Mouse (Mus musculus) heart, embryonic 12.5 days (tissue): ENCODE measurements around the gene Gm10184. TPM values are rescaled to one million over a fixed set of nuclear protein-coding genes. Genes with fewer than 3 reads are reported as not detected.
"Not testable (repeated sequence)": the region's sequence is repeated elsewhere in the genome, so short reads cannot be mapped to it uniquely, and the experiment has no call there.

Experiments
- ATAC-seq: fragments of 200-750 bp; cut with Nextera tagmentation; 2 replicates; pipeline ENCODE4 v1.8.0; 2017; ENCODE audit warnings: moderate TSS enrichment, moderate library complexity; ENCODE audit not compliant: insufficient number of reproducible peaks, low FRiP score
- H3K27ac ChIP-seq: fragments of 300-500 bp; sonication (generic); 2 replicates; pipeline ENCODE4 v1.5.1; 2016; ENCODE audit warnings: mild to moderate bottlenecking, moderate library complexity; ENCODE audit not compliant: poor library complexity, severe bottlenecking
- H3K27me3 ChIP-seq: fragments of 300-500 bp; sonication (generic); replicated peaks from 2 replicates; pipeline ENCODE4 v1.6.1; 2016; ENCODE audit warnings: mild to moderate bottlenecking, moderate library complexity
- H3K36me3 ChIP-seq: fragments of 300-500 bp; sonication (generic); 2 replicates; pipeline ENCODE4 v1.6.1; 2016; ENCODE audit warnings: mild to moderate bottlenecking, moderate library complexity
- H3K4me1 ChIP-seq: fragments of 300-500 bp; sonication (generic); replicated peaks from 2 replicates; pipeline ENCODE4 v1.6.1; 2016; ENCODE audit warnings: mild to moderate bottlenecking
- H3K4me2 ChIP-seq: fragments of 300-500 bp; sonication (generic); 2 replicates; pipeline ENCODE4 v1.6.1; 2016; ENCODE audit warnings: mild to moderate bottlenecking, moderate library complexity
- H3K4me3 ChIP-seq: fragments of 300-500 bp; sonication (generic); 2 replicates; pipeline ENCODE4 v1.5.1; 2016; ENCODE audit warnings: mild to moderate bottlenecking
- H3K9ac ChIP-seq: fragments of 300-500 bp; sonication (generic); 2 replicates; pipeline ENCODE4 v1.6.1; 2016; ENCODE audit warnings: mild to moderate bottlenecking, moderate library complexity
- H3K9me3 ChIP-seq: fragments of 300-500 bp; sonication (generic); replicated peaks from 2 replicates; pipeline ENCODE4 v1.6.1; 2016; ENCODE audit warnings: mild to moderate bottlenecking, moderate library complexity
- WGBS: fragments of 180-500 bp; shearing (Covaris S2); methylation state at CpG from one replicate; pipeline ENCODE4 v1.1.7; 2016; 5-methylcytosine and 5-hydroxymethylcytosine counted together
- polyA plus RNA-seq: library from polyadenylated mRNA; unstranded; fragments of >200 nt; fragmentation: Nextera tagmentation; extraction: Ambion mirVana; gene quantifications from 2 replicates; pipeline ENCODE4 v1.2.1, GENCODE M21; 2016

Gm10184 gene
- polyA plus RNA-seq: 44.7 and 53.8 TPM in 2 replicates

- 86% methylated on average over 6 of the region's 6 CpGs for WGBS
- no peak for ATAC-seq
These were observed at the start of gene Gm10184 for GRCm38 (mm10) chr17:89910349-89910748. Gene Gm10184, minus strand, starts transcription at chr17:89910449.

GRCm38 (mm10) chr17:89933950-89934349 lies 23.7 kb upstream of the Gm10184 start:
- Histone ChIP-seq H3K9ac (no peak overlapping the region), H3K4me3 (no peak overlapping the region), H3K27ac (no peak overlapping the region), H3K4me2 (no peak overlapping the region), H3K4me1 (no peaks in the 10 kb centered on the region), H3K36me3 (no peaks in the 10 kb centered on the region), H3K27me3 (no peaks in the 10 kb centered on the region), H3K9me3 (no peaks in the 10 kb centered on the region)
- 77% methylated on average over 2 of the region's 2 CpGs for WGBS
- ATAC-seq: no peak

More at GRCm38 (mm10) chr17:89910349-89910748, at the start of gene Gm10184:
- Histone ChIP-seq H3K36me3 (no peaks in the 10 kb centered on the region), H3K9me3 (no peaks in the 10 kb centered on the region), H3K27me3 (no peaks in the 10 kb centered on the region), H3K4me3 (no peak within 1 kb of the TSS), H3K4me1 (no peaks in the 10 kb centered on the region), H3K9ac (no peak within 1 kb of the TSS), H3K27ac (no peak within 1 kb of the TSS), H3K4me2 (no peak within 1 kb of the TSS)

- H3K4me2 ChIP-seq: no peak overlapping the region
These were observed 2.6 kb downstream of the Gm10184 start for GRCm38 (mm10) chr17:89907686-89908085.

GRCm38 (mm10) chr17:89904701-89905100 lies 5.5 kb downstream of the Gm10184 start:
- H3K4me3 ChIP-seq, H3K9ac ChIP-seq, H3K27ac ChIP-seq, H3K9me3 ChIP-seq, H3K4me2 ChIP-seq, H3K4me1 ChIP-seq, ATAC-seq, H3K36me3 ChIP-seq, H3K27me3 ChIP-seq: not testable (repeated sequence)
- 77% methylated on average over 5 of the region's 5 CpGs for WGBS

More at GRCm38 (mm10) chr17:89907686-89908085, 2.6 kb downstream of the Gm10184 start:
- Histone ChIP-seq H3K9me3 (no peaks in the 10 kb centered on the region), H3K36me3 (no peaks in the 10 kb centered on the region), H3K9ac (no peak overlapping the region), H3K27me3 (no peaks in the 10 kb centered on the region), H3K4me3 (no peak overlapping the region), H3K4me1 (no peaks in the 10 kb centered on the region), H3K27ac (no peak overlapping the region)
- ATAC-seq: no peak

GRCm38 (mm10) chr17:89902767-89903166 lies 7.5 kb downstream of the Gm10184 start:
- 93% methylated on average over 1 of the region's 1 CpGs for WGBS

GRCm38 (mm10) chr17:89900610-89901009 lies 9.6 kb downstream of the Gm10184 start:
- Histone ChIP-seq H3K9ac (no peak overlapping the region), H3K4me1 (no peaks in the 10 kb centered on the region), H3K4me3 (no peak overlapping the region), H3K36me3 (no peaks in the 10 kb centered on the region), H3K27ac (no peak overlapping the region), H3K4me2 (no peak overlapping the region), H3K9me3 (no peaks in the 10 kb centered on the region), H3K27me3 (no peaks in the 10 kb centered on the region)
- ATAC-seq: no peak
- 53% methylated on average over 7 of the region's 7 CpGs for WGBS

More at GRCm38 (mm10) chr17:89902767-89903166, 7.5 kb downstream of the Gm10184 start:
- H3K9ac ChIP-seq: no peak overlapping the region
- H3K4me1 ChIP-seq: no peaks in the 10 kb centered on the region
- no peaks in the 10 kb centered on the region for H3K9me3 ChIP-seq
- H3K27ac ChIP-seq: no peak overlapping the region
- no peaks in the 10 kb centered on the region for H3K27me3 ChIP-seq
- H3K4me2 ChIP-seq: no peak overlapping the region
- no peak overlapping the region for H3K4me3 ChIP-seq
- no peaks in the 10 kb centered on the region for H3K36me3 ChIP-seq
- ATAC-seq: no peak

GRCm38 (mm10) chr17:89899813-89900212 lies 10.4 kb downstream of the Gm10184 start:
- no peaks in the 10 kb centered on the region for H3K27me3 ChIP-seq
- no peak overlapping the region for H3K9ac ChIP-seq
- no peaks in the 10 kb centered on the region for H3K36me3 ChIP-seq
- ATAC-seq: no peak
- no peak overlapping the region for H3K4me3 ChIP-seq
- H3K27ac ChIP-seq: no peak overlapping the region
- no peaks in the 10 kb centered on the region for H3K9me3 ChIP-seq
- no peaks in the 10 kb centered on the region for H3K4me1 ChIP-seq
- WGBS: 79% methylated on average over 3 of the region's 3 CpGs
- no peak overlapping the region for H3K4me2 ChIP-seq

GRCm38 (mm10) chr17:89864996-89865395 lies 45.3 kb downstream of the Gm10184 start:
- 74% methylated on average over 3 of the region's 3 CpGs for WGBS
- H3K9me3 ChIP-seq: no peaks in the 10 kb centered on the region
- no peaks in the 10 kb centered on the region for H3K36me3 ChIP-seq
- no peaks in the 10 kb centered on the region for H3K27me3 ChIP-seq
- H3K4me1 ChIP-seq: no peaks in the 10 kb centered on the region
- ATAC-seq: no peak
- H3K9ac ChIP-seq: no peak overlapping the region
- no peak overlapping the region for H3K4me2 ChIP-seq
- H3K4me3 ChIP-seq: no peak overlapping the region
- no peak overlapping the region for H3K27ac ChIP-seq
